Mouse (Mus musculus): ENCODE measurements around the gene Ccdc89. TPM values are rescaled to one million over a fixed set of nuclear protein-coding genes. Genes with fewer than 3 reads are reported as not detected.

Gene Ccdc89
- total RNA-seq, 2 experiments from 2014 or later = 0.47 to 0.58 TPM

- peak; percentile 99 for DNase-seq
These were observed 49.5 kb downstream of the Ccdc89 start, which contains the start of gene Tmem126b for GRCm38 (mm10) chr7:90475793-90476312. Gene Tmem126b, minus strand, starts transcription at chr7:90476001.

- DNase-seq = peak in 1 of 2 experiments; percentile 56
These were observed 50.2 kb downstream of the Ccdc89 start, which contains the start of gene Dlg2 for GRCm38 (mm10) chr7:90476313-90477245. Gene Dlg2, plus strand, starts transcription at chr7:90476672.

Other genes with a start within 250 kb of the Ccdc89 start
- gene Ccdc83, start 160.8 kb upstream of the Ccdc89 start, total RNA-seq (2021) = not detected
- 10 to 100 TPM; 30.9 to 40.5 TPM for gene Sytl2, start 124.3 kb upstream of the Ccdc89 start, total RNA-seq (2021)
- 10 to 100 TPM; 89.8 to 90.9 TPM for gene Crebzf, start 16.2 kb downstream of the Ccdc89 start, total RNA-seq (2021)
- 10 to 100 TPM; 37.7 to 43.9 TPM for gene Tmem126a, start 30.7 kb downstream of the Ccdc89 start, total RNA-seq (2021)
- 10 to 100 TPM; 26.2 to 27.8 TPM for gene Tmem126b, start 49.4 kb downstream of the Ccdc89 start, total RNA-seq (2021)
- 100 to 1,000 TPM; 266 to 283 TPM for gene Dlg2, start 50.1 kb downstream of the Ccdc89 start, total RNA-seq (2021)

Measured in layer of hippocampus, postnatal 36 days (tissue).